Mouse (Mus musculus) E14TG2a.4 (cell line): ENCODE results near the gene Pnma3.
"Not testable (repeated sequence)": the region's sequence is repeated elsewhere in the genome, so short reads cannot be mapped to it uniquely, and the experiment has no call there.

Source experiments
- H3K27me3 ChIP-seq: 2 replicates; pipeline ENCODE4 v1.6.1; 2014; ENCODE audit warnings: low read length, control low read depth; ENCODE audit not compliant: insufficient read depth
- H3K36me3 ChIP-seq: 2 replicates; pipeline ENCODE4 v1.6.1; 2014; ENCODE audit warnings: low read length, control low read depth; ENCODE audit not compliant: insufficient read depth
- H3K4me1 ChIP-seq: replicated peaks from 2 replicates; pipeline ENCODE4 v1.6.1; 2014; ENCODE audit warnings: low read depth, low read length, control low read depth
- H3K4me3 ChIP-seq: replicated peaks from 2 replicates; pipeline ENCODE4 v1.5.1; 2014; ENCODE audit warnings: mild to moderate bottlenecking, low read length
- H3K9me3 ChIP-seq: 2 replicates; pipeline ENCODE4 v1.6.1; 2014; ENCODE audit warnings: low read length, control low read depth

Pnma3 gene

DNA sequence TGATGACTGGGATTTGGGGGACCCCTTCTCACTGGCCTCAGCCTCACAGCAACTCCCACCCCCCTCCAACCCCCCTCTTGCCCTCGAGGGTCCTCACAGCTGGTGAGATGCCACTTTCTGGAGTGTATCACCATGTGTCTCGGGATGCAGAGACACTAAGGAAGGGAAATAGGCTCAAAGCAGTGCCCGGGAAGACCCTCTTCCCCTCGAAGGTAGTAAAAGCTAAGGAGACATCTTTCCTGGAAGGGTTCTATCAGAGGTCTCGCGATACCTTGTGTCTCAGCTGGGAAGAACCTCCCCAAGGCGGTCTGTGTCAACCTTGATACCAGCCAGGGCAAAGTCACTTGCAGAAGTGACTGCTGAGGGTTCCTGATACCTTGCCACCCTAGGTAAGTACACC is 52.2 kb downstream of the Pnma3 start, which contains the start of gene Gm14685:
Gm14685 (plus strand) TSS at position 301 of the 400 bp plus-strand sequence.
- not testable (repeated sequence) for H3K27me3 ChIP-seq, H3K4me3 ChIP-seq, H3K36me3 ChIP-seq, H3K4me1 ChIP-seq, H3K9me3 ChIP-seq
